Mouse (Mus musculus) stomach, embryonic 16.5 days (tissue): ENCODE measurements at regions not wholly inside any gene's neighbourhood (a gene's known extent, or its start where the extent isn't known, plus 50 kb on each side); places are given as distances from the start of the nearest gene placed in this dataset.

ENCODE experiments used
- ATAC-seq: fragments of 200-750 bp; cut with Nextera tagmentation; 2 replicates; pipeline ENCODE4 v1.8.0; 2017; ENCODE audit warnings: moderate number of reproducible peaks, moderate TSS enrichment; ENCODE audit not compliant: insufficient read depth, low FRiP score
- H3K27ac ChIP-seq: fragments of 300-500 bp; sonication (generic); 2 replicates; pipeline ENCODE4 v1.5.1; 2014; ENCODE audit warnings: low read length
- H3K27me3 ChIP-seq: fragments of 300-500 bp; sonication (generic); 2 replicates; pipeline ENCODE4 v1.6.1; 2014; ENCODE audit warnings: low read length, control low read depth, mixed read lengths; ENCODE audit not compliant: control insufficient read depth, insufficient read depth
- H3K36me3 ChIP-seq: fragments of 300-500 bp; sonication (generic); 2 replicates; pipeline ENCODE4 v1.6.1; 2014; ENCODE audit warnings: low read length; ENCODE audit not compliant: control insufficient read depth, insufficient read depth
- H3K4me1 ChIP-seq: fragments of 300-500 bp; sonication (generic); 2 replicates; pipeline ENCODE4 v1.6.1; 2014; ENCODE audit warnings: low read length, control low read depth, mixed read lengths; ENCODE audit not compliant: control insufficient read depth, insufficient read depth
- H3K4me2 ChIP-seq: fragments of 300-500 bp; sonication (generic); 2 replicates; pipeline ENCODE4 v1.6.1; 2014; ENCODE audit warnings: low read depth, low read length, mixed read lengths
- H3K4me3 ChIP-seq: fragments of 300-500 bp; sonication (generic); replicated peaks from 2 replicates; pipeline ENCODE4 v1.5.1; 2014; ENCODE audit warnings: mild to moderate bottlenecking, low read length
- H3K9ac ChIP-seq: fragments of 300-500 bp; sonication (generic); 2 replicates; pipeline ENCODE4 v1.6.1; 2014; ENCODE audit warnings: low read length
- H3K9me3 ChIP-seq: fragments of 300-500 bp; sonication (generic); replicated peaks from 2 replicates; pipeline ENCODE4 v1.6.1; 2016; ENCODE audit warnings: low read length, control low read depth; ENCODE audit not compliant: control insufficient read depth
- WGBS: fragments of 180-500 bp; shearing (Covaris S2); extraction: QIAGEN DNeasy Blood & Tissue Kit; methylation state at CpG from one replicate; pipeline ENCODE4 v1.1.7; 2014; 5-methylcytosine and 5-hydroxymethylcytosine counted together

DNA sequence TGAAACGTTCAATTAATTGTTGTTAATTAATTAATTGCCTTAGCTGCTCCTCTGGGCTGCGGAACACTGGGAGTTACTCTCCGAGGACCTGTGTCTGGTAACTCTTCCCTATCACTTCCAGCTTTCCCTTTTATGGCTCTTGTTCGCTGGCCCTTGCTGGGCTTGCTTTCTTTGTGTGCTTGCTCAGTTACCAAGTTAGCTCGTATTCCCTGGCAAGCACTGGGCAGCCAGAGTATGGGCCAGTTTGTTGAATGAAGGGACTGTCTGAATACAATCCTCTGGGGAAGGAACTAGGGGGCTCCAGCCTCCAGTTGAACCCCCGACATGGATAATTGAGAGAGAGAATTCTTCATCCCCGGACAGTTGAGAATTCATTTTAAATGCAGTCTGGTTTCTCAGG, 116.4 kb downstream of the Trim29 start:
- H3K4me3 ChIP-seq: no peak overlapping the region
- no peak overlapping the region for H3K27ac ChIP-seq
- no peak overlapping the region for H3K4me2 ChIP-seq
- H3K36me3 ChIP-seq: no peaks in the 10 kb centered on the region
- ATAC-seq: no peak
- WGBS: 57% methylated on average over 7 of the region's 7 CpGs
- no peaks in the 10 kb centered on the region for H3K27me3 ChIP-seq
- no peaks in the 10 kb centered on the region for H3K4me1 ChIP-seq
- no peaks in the 10 kb centered on the region for H3K9me3 ChIP-seq
- no peak overlapping the region for H3K9ac ChIP-seq

DNA sequence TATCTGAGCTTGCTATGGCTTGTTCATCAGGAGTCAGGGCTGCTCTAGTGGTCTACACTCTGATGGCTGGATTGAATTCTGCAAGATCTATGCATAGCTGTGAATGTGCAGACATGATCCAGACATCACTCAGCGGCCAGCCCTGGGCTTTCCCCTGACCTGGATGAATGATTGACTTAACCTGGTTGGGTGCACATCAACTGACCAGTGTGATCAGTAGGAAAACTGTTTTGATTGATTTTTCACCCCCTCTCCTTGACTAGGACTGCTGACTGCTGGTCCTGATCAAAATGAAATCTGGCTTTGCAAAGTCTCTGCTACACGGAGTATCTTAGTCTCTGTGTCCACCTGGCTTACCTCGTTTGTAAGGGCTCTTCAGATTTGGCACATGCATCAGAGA, 123.3 kb downstream of the Trim29 start:
- no peak overlapping the region for H3K4me2 ChIP-seq
- no peaks in the 10 kb centered on the region for H3K9me3 ChIP-seq
- H3K27me3 ChIP-seq: no peaks in the 10 kb centered on the region
- ATAC-seq: no peak
- H3K4me1 ChIP-seq: no peaks in the 10 kb centered on the region
- 59% methylated on average over 3 of the region's 3 CpGs for WGBS
- no peak overlapping the region for H3K9ac ChIP-seq
- H3K4me3 ChIP-seq: no peak overlapping the region
- H3K27ac ChIP-seq: no peak overlapping the region
- H3K36me3 ChIP-seq: no peaks in the 10 kb centered on the region

DNA sequence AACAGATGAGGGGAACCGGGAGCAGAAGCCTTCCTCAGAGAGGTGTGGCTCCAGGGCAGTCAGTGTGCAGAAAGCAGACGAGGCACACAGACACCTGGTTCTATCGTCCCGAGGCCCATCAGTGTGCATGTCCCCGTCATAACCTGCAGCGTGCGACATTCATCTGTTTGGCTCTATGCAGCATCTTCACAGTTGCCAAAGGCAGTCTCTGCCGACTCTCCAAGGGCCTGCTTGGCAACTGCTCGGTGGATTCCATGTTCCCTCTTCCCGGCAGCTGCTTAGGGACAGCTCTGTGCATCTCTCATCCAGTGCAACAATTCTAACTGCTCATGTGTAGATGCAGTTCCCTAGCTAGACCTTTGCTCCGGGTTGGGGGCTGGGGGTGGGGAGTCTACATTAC, 127.8 kb downstream of the Trim29 start:
- Histone ChIP-seq H3K4me3 (no peak overlapping the region), H3K4me2 (no peak overlapping the region), H3K9me3 (no peaks in the 10 kb centered on the region), H3K36me3 (no peaks in the 10 kb centered on the region), H3K9ac (no peak overlapping the region), H3K27me3 (no peaks in the 10 kb centered on the region), H3K4me1 (no peaks in the 10 kb centered on the region), H3K27ac (no peak overlapping the region)
- ATAC-seq: no peak
- 79% methylated on average over 11 of the region's 11 CpGs for WGBS

DNA sequence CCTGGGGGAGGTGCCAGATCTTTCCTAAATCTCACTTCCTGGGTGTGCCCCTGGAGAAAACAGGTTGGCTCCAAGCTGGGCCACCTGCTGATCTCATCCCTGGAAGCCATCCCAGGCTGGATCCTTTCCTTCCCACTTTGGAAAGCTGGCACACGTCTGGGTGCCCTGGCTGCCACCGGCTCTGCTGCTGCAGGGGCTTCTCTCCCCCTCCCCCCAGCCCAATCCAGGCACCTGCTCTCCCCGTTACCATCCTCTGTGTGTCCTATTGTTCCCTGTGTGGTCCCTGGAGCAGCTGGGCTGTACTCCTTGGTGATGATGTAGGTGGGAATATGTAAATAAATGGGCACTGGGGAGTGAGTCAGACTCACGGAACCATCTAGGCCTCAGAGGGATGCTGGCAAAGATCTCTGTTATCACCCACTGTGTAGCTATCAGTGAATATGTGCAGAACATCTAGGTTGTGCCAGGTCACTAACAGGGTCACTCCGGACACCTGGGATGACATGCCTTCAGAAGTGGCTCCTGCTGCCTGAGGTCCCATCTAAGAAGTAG, 130.4 kb downstream of the Trim29 start:
- no peaks in the 10 kb centered on the region for H3K4me1 ChIP-seq
- WGBS: 55% methylated on average over 5 of the region's 5 CpGs

DNA sequence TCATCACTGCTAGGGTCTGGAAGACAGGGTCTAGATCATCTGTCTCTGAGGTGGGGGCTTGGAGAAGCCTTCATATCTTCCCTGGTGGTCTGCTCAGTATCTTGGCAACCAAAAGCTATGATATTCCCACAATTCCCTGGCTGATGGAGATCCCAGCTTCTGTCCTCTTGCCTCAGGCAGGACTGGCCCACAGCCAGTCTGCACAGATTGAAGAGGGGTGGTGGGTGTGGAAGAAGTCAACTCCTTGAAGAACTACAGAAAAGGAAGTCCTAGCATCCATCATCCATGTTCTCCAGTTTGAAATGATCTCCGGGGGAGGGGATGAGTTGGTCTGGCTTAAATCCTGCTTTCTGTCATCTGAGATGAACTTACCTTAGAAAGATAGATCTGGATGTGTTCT, 134.8 kb downstream of the Trim29 start:
- no peaks in the 10 kb centered on the region for H3K9me3 ChIP-seq
- 63% methylated on average over 1 of the region's 1 CpGs for WGBS
- H3K36me3 ChIP-seq: no peaks in the 10 kb centered on the region
- H3K4me1 ChIP-seq: no peaks in the 10 kb centered on the region
- no peaks in the 10 kb centered on the region for H3K27me3 ChIP-seq
- H3K4me2 ChIP-seq: no peak overlapping the region
- ATAC-seq: no peak; the same call in 1 of the 2 replicates
- no peak overlapping the region for H3K4me3 ChIP-seq
- H3K27ac ChIP-seq: no peak overlapping the region
- no peak overlapping the region for H3K9ac ChIP-seq

More for the DNA sequence above, 130.4 kb downstream of the Trim29 start:
- Histone ChIP-seq H3K4me2 (no peak overlapping the region), H3K9me3 (no peaks in the 10 kb centered on the region), H3K27me3 (no peaks in the 10 kb centered on the region), H3K36me3 (no peaks in the 10 kb centered on the region), H3K27ac (no peak overlapping the region), H3K4me3 (no peak overlapping the region), H3K9ac (no peak overlapping the region)
- ATAC-seq: no peak

DNA sequence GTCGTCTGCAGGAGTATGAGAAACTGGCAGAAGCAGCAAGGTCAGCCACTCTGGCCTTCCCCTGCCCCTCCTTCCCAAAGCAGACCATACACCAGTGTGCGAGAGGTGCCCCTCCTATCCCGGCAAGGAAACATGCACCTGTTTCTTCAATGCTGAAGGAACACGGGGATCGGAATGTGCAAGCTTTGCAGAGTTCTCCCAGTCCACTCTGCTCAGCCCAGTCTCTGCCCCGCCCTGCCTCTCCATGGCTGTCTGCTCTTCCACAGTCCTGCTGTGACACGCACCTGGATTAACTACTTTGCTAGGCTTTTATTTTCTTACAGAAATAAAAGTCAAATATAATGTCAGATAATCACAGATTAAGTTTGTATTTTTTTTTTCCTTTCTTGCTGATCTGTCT, 136.7 kb downstream of the Trim29 start:
- Histone ChIP-seq H3K9me3 (no peaks in the 10 kb centered on the region), H3K27ac (no peak overlapping the region), H3K9ac (no peak overlapping the region), H3K4me2 (no peak overlapping the region), H3K36me3 (no peaks in the 10 kb centered on the region), H3K4me3 (no peak overlapping the region), H3K27me3 (no peaks in the 10 kb centered on the region), H3K4me1 (no peaks in the 10 kb centered on the region)
- WGBS: 43% methylated on average over 7 of the region's 7 CpGs
- no peak; the same call in 1 of the 2 replicates for ATAC-seq

DNA sequence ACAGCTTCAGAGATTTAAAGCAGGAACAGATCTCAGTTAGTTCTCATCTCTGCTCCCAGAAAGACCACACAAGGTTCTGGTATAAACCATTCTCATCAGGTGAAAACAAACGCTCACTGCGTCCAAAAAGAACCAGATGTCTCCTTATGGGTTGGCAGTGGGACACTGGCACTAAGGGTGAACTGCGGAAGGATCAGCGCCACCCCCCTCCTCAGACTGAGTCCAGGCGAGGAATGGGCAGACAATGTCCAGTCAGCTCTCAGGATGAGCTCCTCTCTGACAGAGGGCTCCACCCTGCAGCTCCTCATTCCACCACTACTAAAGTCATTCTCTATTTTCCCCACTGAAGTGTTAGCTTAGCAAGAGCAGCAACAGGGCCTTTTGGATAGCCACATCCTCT, 138.3 kb downstream of the Trim29 start:
- Histone ChIP-seq H3K36me3 (no peaks in the 10 kb centered on the region), H3K27ac (no peak overlapping the region), H3K4me2 (no peak overlapping the region), H3K4me1 (no peaks in the 10 kb centered on the region), H3K4me3 (no peak overlapping the region), H3K9me3 (no peaks in the 10 kb centered on the region), H3K27me3 (peaks cover 3% of the 10 kb centered on the region; the same call in 1 of the 2 replicates), H3K9ac (no peak overlapping the region)
- WGBS: 76% methylated on average over 5 of the region's 5 CpGs
- no peak for ATAC-seq

DNA sequence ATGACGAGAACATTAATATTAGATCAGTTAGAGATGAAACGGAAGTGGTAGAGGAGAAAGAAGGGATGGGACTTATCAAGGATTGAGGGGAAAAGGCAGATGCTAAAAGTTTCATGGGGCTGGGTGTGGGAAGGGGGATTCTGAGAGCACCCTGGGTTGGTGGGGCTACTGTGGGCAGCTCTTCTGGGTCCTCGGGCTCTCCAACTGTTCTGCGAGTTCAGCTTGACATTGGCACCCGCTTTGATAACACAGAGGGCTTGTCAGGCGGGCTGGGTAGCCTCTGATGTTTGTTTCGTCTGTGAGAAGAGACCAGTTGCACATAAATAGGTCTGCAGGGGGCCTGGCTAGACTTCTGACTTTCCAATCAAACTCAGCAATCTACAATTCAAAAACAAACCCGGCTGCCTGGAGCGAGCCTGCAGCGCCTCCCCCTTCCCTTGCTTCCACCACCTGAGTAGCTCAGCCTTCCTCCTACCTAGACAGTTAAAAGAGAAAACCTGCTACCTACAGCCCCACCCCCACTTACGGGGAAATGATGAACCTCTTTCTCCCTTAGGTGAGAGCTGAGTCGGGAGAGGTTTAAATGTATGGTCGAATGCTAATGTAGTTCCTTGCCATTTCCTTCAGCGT, 143.4 kb downstream of the Trim29 start:
- no peak overlapping the region for H3K9ac ChIP-seq
- no peaks in the 10 kb centered on the region for H3K9me3 ChIP-seq
- ATAC-seq: no peak
- H3K36me3 ChIP-seq: no peaks in the 10 kb centered on the region
- no peak overlapping the region for H3K4me3 ChIP-seq
- H3K4me2 ChIP-seq: 0 out of 2 replicates have a peak overlapping the region, but pooled peaks have one; percentile 14
- H3K27me3 ChIP-seq: peaks cover 12% of the 10 kb centered on the region
- no peaks in the 10 kb centered on the region for H3K4me1 ChIP-seq
- no peak overlapping the region for H3K27ac ChIP-seq
- WGBS: 3% methylated on average over 14 of the region's 14 CpGs

DNA sequence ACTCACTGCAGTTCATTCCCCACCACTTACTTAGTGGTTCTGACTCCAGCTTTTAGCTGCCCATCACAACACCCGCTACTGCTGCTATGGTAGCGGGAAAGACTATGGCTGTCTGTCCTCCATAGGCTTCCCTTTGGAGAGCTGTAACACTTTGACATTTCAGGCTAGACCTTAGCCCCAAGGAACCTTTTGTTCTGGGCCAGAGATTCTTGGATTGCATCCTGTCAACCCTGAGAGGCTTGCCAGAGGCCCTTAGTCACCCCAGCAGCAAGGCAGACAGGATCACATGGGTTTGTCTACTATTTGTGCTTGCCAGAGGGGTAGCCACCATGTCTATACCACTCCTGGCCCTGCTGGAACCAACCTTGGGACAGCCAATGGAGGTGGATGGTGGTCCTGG, 147.1 kb downstream of the Trim29 start:
- no peak overlapping the region for H3K4me2 ChIP-seq
- no peaks in the 10 kb centered on the region for H3K4me1 ChIP-seq
- no peaks in the 10 kb centered on the region for H3K9me3 ChIP-seq
- no peaks in the 10 kb centered on the region for H3K36me3 ChIP-seq
- H3K4me3 ChIP-seq: no peak overlapping the region
- ATAC-seq: no peak
- H3K9ac ChIP-seq: no peak overlapping the region
- peaks cover 12% of the 10 kb centered on the region for H3K27me3 ChIP-seq
- WGBS: 97% methylated on average over 2 of the region's 2 CpGs
- H3K27ac ChIP-seq: no peak overlapping the region
